Mouse (Mus musculus) liver, adult 2 months (tissue): ENCODE results near the gene Gast.

Experiments
- CTCF ChIP-seq: fragments of 200-500 bp; IDR thresholded peaks from 2 replicates; pipeline ENCODE4 v1.5.1; 2011; ENCODE audit warnings: low read depth, low read length, control low read depth
- POLR2A ChIP-seq: fragments of 200-500 bp; IDR thresholded peaks from 2 replicates; pipeline ENCODE4 v1.6.1; 2011; ENCODE audit warnings: low read length, control low read depth; ENCODE audit not compliant: insufficient read depth; ENCODE audit errors: extremely low read depth

- TF ChIP-seq POLR2A = no peak
- TF ChIP-seq CTCF = no peak
Observed at GRCm38 (mm10) chr11:100287024-100287423, 47.2 kb upstream of the Gast start.
